Mouse (Mus musculus): ENCODE data around the gene Kcnk15.

GRCm38 (mm10) chr2:163876830-163877498, 23.5 kb downstream of the Kcnk15 start:
- TF ChIP-seq EP300 (IDR thresholded peaks at IDR 0.05; ENCODE audit: low read depth) (no peak), CTCF (IDR thresholded peaks at IDR 0.05; ENCODE audit: low read depth) (no peak)
